Mouse (Mus musculus): Measurements from ENCODE around the gene Prss2. TPM values are rescaled to one million over a fixed set of nuclear protein-coding genes. Genes with fewer than 3 reads are reported as not detected.
"Not testable (repeated sequence)": the region's sequence is repeated elsewhere in the genome, so short reads cannot be mapped to it uniquely, and the experiment has no call there.

The Prss2 gene
- total RNA-seq (2021): not detected
- long read RNA-seq, experiment 1: 0 reads
- long read RNA-seq, experiment 2: 0 reads

GRCm38 (mm10) chr6:41521487-41521886 lies at the start of gene Prss2:
Gene Prss2 (plus strand): TSS chr6:41521787.
- intact Hi-C loops (cut with DNase I; ENCODE audit: low total_unique reads): no loop called here
- DNase-seq: no peak

- intact Hi-C loops (cut with DNase I; ENCODE audit: low total_unique reads): no loop called here
- no peak for DNase-seq
Observed at GRCm38 (mm10) chr6:41499374-41499773, 22.2 kb upstream of the Prss2 start.

GRCm38 (mm10) chr6:41504915-41505314 lies 16.7 kb upstream of the Prss2 start:
- no peak for DNase-seq
- intact Hi-C loops (cut with DNase I; ENCODE audit: low total_unique reads): no loop called here

- DNase-seq: no peak
- intact Hi-C loops (cut with DNase I; ENCODE audit: low total_unique reads): no loop called here
Observed at GRCm38 (mm10) chr6:41505323-41505722, 16.3 kb upstream of the Prss2 start.

GRCm38 (mm10) chr6:41518017-41518524 lies 3.5 kb upstream of the Prss2 start:
- intact Hi-C loops (cut with DNase I; ENCODE audit: low total_unique reads): no loop called here
- DNase-seq: no peak

GRCm38 (mm10) chr6:41526453-41526852 lies 4.9 kb downstream of the Prss2 start:
- intact Hi-C loops (cut with DNase I; ENCODE audit: low total_unique reads): no loop called here
- no peak for DNase-seq

- intact Hi-C loops (cut with DNase I; ENCODE audit: low total_unique reads): no loop called here
- DNase-seq: no peak
Observed at GRCm38 (mm10) chr6:41527402-41527801, 5.8 kb downstream of the Prss2 start.

GRCm38 (mm10) chr6:41529987-41530386 lies 8.4 kb downstream of the Prss2 start:
- DNase-seq; intact Hi-C loops (cut with DNase I; ENCODE audit: low total_unique reads): not testable (repeated sequence)

GRCm38 (mm10) chr6:41532181-41532580 lies 10.6 kb downstream of the Prss2 start:
- DNase-seq: no peak
- intact Hi-C loops (cut with DNase I; ENCODE audit: low total_unique reads): no loop called here

- intact Hi-C loops (cut with DNase I; ENCODE audit: low total_unique reads): no loop called here
- DNase-seq: no peak
Observed at GRCm38 (mm10) chr6:41532687-41533284, 11.2 kb downstream of the Prss2 start.

- intact Hi-C loops (cut with DNase I; ENCODE audit: low total_unique reads): no loop called here
Observed at GRCm38 (mm10) chr6:41537376-41537775, 15.8 kb downstream of the Prss2 start.

GRCm38 (mm10) chr6:41538296-41538695 lies 16.7 kb downstream of the Prss2 start:
- DNase-seq; intact Hi-C loops (cut with DNase I; ENCODE audit: low total_unique reads): not testable (repeated sequence)

More at GRCm38 (mm10) chr6:41537376-41537775, 15.8 kb downstream of the Prss2 start:
- DNase-seq: no peak

- no peak for DNase-seq
- intact Hi-C loops (cut with DNase I; ENCODE audit: low total_unique reads): no loop called here
Observed at GRCm38 (mm10) chr6:41540746-41541145, 19.2 kb downstream of the Prss2 start.

- no peak for DNase-seq
- intact Hi-C loops (cut with DNase I; ENCODE audit: low total_unique reads): no loop called here
Observed at GRCm38 (mm10) chr6:41541746-41542145, 20.2 kb downstream of the Prss2 start.

GRCm38 (mm10) chr6:41542983-41543382 lies 21.4 kb downstream of the Prss2 start:
- intact Hi-C loops (cut with DNase I; ENCODE audit: low total_unique reads): no loop called here
- DNase-seq: no peak

- intact Hi-C loops (cut with DNase I; ENCODE audit: low total_unique reads): no loop called here
- no peak for DNase-seq
Observed at GRCm38 (mm10) chr6:41543411-41544050, 21.9 kb downstream of the Prss2 start.

GRCm38 (mm10) chr6:41544381-41544924 lies 22.9 kb downstream of the Prss2 start:
- no peak for DNase-seq
- intact Hi-C loops (cut with DNase I; ENCODE audit: low total_unique reads): no loop called here

GRCm38 (mm10) chr6:41545266-41545665 lies 23.7 kb downstream of the Prss2 start:
- intact Hi-C loops (cut with DNase I; ENCODE audit: low total_unique reads): no loop called here
- no peak for DNase-seq

GRCm38 (mm10) chr6:41547056-41547650 lies 25.6 kb downstream of the Prss2 start:
- intact Hi-C loops (cut with DNase I; ENCODE audit: low total_unique reads): no loop called here
- no peak for DNase-seq

- intact Hi-C loops (cut with DNase I; ENCODE audit: low total_unique reads): no loop called here
- no peak for DNase-seq
Observed at GRCm38 (mm10) chr6:41548286-41548685, 26.7 kb downstream of the Prss2 start.
